Mouse (Mus musculus) cerebellum, adult 2 months (tissue): ENCODE results near the gene Tmem165. TPM values are rescaled to one million over a fixed set of nuclear protein-coding genes. Genes with fewer than 3 reads are reported as not detected.

Experiments
- DNase-seq, 2 experiments: peaks; one replicate each; pipeline ENCODE4 v3.0.0; 2021
- H3K27ac ChIP-seq: fragments of 200-500 bp; 2 replicates; pipeline ENCODE4 v1.5.1; 2012; ENCODE audit warnings: low read length, control low read depth, inconsistent platforms; ENCODE audit not compliant: insufficient read depth
- H3K27me3 ChIP-seq: fragments of 200-500 bp; 2 replicates; pipeline ENCODE4 v1.6.1; 2012; ENCODE audit warnings: inconsistent platforms, mild to moderate bottlenecking, low read length, moderate library complexity; ENCODE audit not compliant: control insufficient read depth, insufficient read depth
- H3K4me1 ChIP-seq: fragments of 200-500 bp; 2 replicates; pipeline ENCODE4 v1.6.1; 2011; ENCODE audit warnings: low read length; ENCODE audit not compliant: control insufficient read depth, insufficient read depth
- H3K4me3 ChIP-seq: fragments of 200-500 bp; replicated peaks from 2 replicates; pipeline ENCODE3; 2011; ENCODE audit warnings: mild to moderate bottlenecking, low read depth, low read length, control low read depth; ENCODE audit not compliant: insufficient read depth
- CTCF ChIP-seq: fragments of 200-500 bp; IDR thresholded peaks from 2 replicates; pipeline ENCODE4 v1.5.1; 2011; ENCODE audit warnings: low read depth, mild to moderate bottlenecking, control low read depth, low read length, moderate library complexity, borderline replicate concordance; ENCODE audit not compliant: insufficient read depth
- POLR2A ChIP-seq: fragments of 200-500 bp; IDR thresholded peaks from 2 replicates; pipeline ENCODE4 v1.6.1; 2011; ENCODE audit warnings: low read length, control low read depth, borderline replicate concordance; ENCODE audit not compliant: insufficient read depth
- WGBS: fragments of 180-500 bp; shearing (Covaris S2); methylation state at CpG from one replicate; pipeline ENCODE4 v1.1.7; 2018; 5-methylcytosine and 5-hydroxymethylcytosine counted together
- polyA plus RNA-seq: library from polyadenylated mRNA; depleted of rRNA; stranded (reverse); fragments of >200 nt; gene quantifications from 2 replicates; pipeline ENCODE4 v1.2.3, GENCODE M21; 2012

The Tmem165 gene
- polyA plus RNA-seq, 1 experiment, result 37.5 TPM

GRCm38 (mm10) chr5:76159555-76159954 lies 24.1 kb upstream of the Tmem165 start:
- no peak for DNase-seq
- no peak for TF ChIP-seq POLR2A
- TF ChIP-seq CTCF, result no peak
- Histone ChIP-seq H3K4me3 (no peak overlapping the region), H3K27me3 (no peaks in the 10 kb centered on the region), H3K4me1 (no peaks in the 10 kb centered on the region), H3K27ac (no peak overlapping the region)
- WGBS, result 82% methylated on average over 6 of the region's 6 CpGs

GRCm38 (mm10) chr5:76160086-76160485 lies 23.6 kb upstream of the Tmem165 start:
- 72% methylated on average over 3 of the region's 3 CpGs for WGBS
- TF ChIP-seq POLR2A (no peak), CTCF (no peak)
- DNase-seq, result no peak
- Histone ChIP-seq H3K4me3 (no peak overlapping the region), H3K27ac (no peak overlapping the region), H3K4me1 (no peaks in the 10 kb centered on the region), H3K27me3 (no peaks in the 10 kb centered on the region)

- Histone ChIP-seq H3K4me3 (no peak overlapping the region), H3K4me1 (no peaks in the 10 kb centered on the region), H3K27ac (no peak overlapping the region), H3K27me3 (no peaks in the 10 kb centered on the region)
- DNase-seq, result no peak
- WGBS, result 91% methylated on average over 6 of the region's 6 CpGs
- no peak for TF ChIP-seq CTCF
- no peak for TF ChIP-seq POLR2A
These were observed 22.2 kb upstream of the Tmem165 start for GRCm38 (mm10) chr5:76161491-76161890.

GRCm38 (mm10) chr5:76162926-76163325 lies 20.8 kb upstream of the Tmem165 start:
- H3K4me1 ChIP-seq, result no peaks in the 10 kb centered on the region
- no peak overlapping the region for H3K4me3 ChIP-seq
- WGBS, result 76% methylated on average over 5 of the region's 5 CpGs
- DNase-seq, result no peak
- no peaks in the 10 kb centered on the region for H3K27me3 ChIP-seq
- no peak overlapping the region for H3K27ac ChIP-seq
- TF ChIP-seq POLR2A (no peak), CTCF (no peak)

- no peak for DNase-seq
- no peaks in the 10 kb centered on the region for H3K4me1 ChIP-seq
- 47% methylated on average over 4 of the region's 4 CpGs for WGBS
- no peaks in the 10 kb centered on the region for H3K27me3 ChIP-seq
- no peak overlapping the region for H3K4me3 ChIP-seq
- H3K27ac ChIP-seq, result no peak overlapping the region
- TF ChIP-seq POLR2A (no peak), CTCF (no peak)
These were observed 19.8 kb upstream of the Tmem165 start for GRCm38 (mm10) chr5:76163828-76164390.

GRCm38 (mm10) chr5:76164827-76165226 lies 18.9 kb upstream of the Tmem165 start:
- H3K4me1 ChIP-seq, result no peaks in the 10 kb centered on the region
- H3K27ac ChIP-seq, result no peak overlapping the region
- TF ChIP-seq CTCF (no peak), POLR2A (no peak)
- no peaks in the 10 kb centered on the region for H3K27me3 ChIP-seq
- no peak overlapping the region for H3K4me3 ChIP-seq
- WGBS, result 74% methylated on average over 7 of the region's 7 CpGs
- no peak for DNase-seq

- DNase-seq, result no peak
- 71% methylated on average over 4 of the region's 4 CpGs for WGBS
- H3K4me3 ChIP-seq, result no peak overlapping the region
- no peaks in the 10 kb centered on the region for H3K4me1 ChIP-seq
- TF ChIP-seq POLR2A, result no peak
- TF ChIP-seq CTCF, result no peak
- H3K27ac ChIP-seq, result no peak overlapping the region
- no peaks in the 10 kb centered on the region for H3K27me3 ChIP-seq
These were observed 13.2 kb upstream of the Tmem165 start for GRCm38 (mm10) chr5:76170522-76170921.

GRCm38 (mm10) chr5:76171039-76171438 lies 12.6 kb upstream of the Tmem165 start:
- H3K4me3 ChIP-seq, result no peak overlapping the region
- H3K27ac ChIP-seq, result no peak overlapping the region
- DNase-seq, result no peak
- no peaks in the 10 kb centered on the region for H3K27me3 ChIP-seq
- no peaks in the 10 kb centered on the region for H3K4me1 ChIP-seq
- TF ChIP-seq CTCF, result no peak
- TF ChIP-seq POLR2A, result no peak
